Mouse (Mus musculus): ENCODE measurements at regions not wholly inside any gene's neighbourhood (a gene's known extent, or its start where the extent isn't known, plus 50 kb on each side); places are given as distances from the start of the nearest gene placed in this dataset.

DNA sequence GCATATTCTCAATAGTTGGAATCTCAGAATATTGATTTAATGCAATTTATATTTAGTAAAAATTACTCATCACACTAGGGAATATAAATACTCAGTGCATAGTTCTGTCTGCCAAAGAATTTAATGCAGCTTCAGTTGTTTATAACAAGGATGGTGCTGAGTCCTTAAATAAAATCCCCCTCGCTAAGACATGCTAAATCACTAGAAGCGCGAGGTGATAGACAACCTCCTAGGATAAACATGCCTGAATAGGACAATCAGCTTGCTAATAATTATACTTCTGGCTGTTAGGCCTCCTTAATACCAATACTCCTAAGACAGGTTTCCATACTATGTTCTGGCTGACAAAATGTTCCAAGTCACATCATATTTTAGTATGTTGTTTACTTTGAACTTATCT lies 3650.0 kb downstream of the 9330182O14Rik start:
- DNase-seq (ENCODE audit: low spot score in 2 of 2): no peak

DNA sequence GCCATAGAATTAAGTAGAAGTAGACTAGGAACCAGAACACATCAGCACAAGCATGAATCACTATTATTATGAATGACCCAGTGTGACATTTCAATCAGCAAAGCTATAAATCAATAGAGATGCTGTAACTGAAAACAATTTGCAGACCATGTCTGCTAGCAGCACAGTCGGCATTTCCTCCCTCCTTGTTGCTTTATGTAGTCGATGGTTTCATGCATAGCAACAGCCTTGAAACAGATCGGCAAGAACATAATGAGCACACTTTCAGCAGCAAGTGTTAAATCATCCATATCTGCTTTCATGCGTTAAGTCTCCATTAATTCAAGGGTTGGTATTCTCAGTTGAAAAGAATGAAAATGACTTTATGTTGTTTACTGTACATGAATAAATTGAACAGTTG lies 3669.2 kb downstream of the 9330182O14Rik start:
- DNase-seq (ENCODE audit: low spot score in 2 of 2): no peak
